Mouse (Mus musculus) ES-E14 (cell line): ENCODE measurements at regions not wholly inside any gene's neighbourhood (a gene's known extent, or its start where the extent isn't known, plus 50 kb on each side); places are given as distances from the start of the nearest gene placed in this dataset.

Experiments
- DNase-seq: peaks from one replicate; pipeline ENCODE4 v3.0.0-alpha.2; 2013; ENCODE audit warnings: low read depth, low spot score
- H3K27ac ChIP-seq: 2 replicates; pipeline ENCODE4 v1.5.1; 2012; ENCODE audit warnings: low read depth, mild to moderate bottlenecking, low read length, moderate library complexity, mixed read lengths; ENCODE audit not compliant: poor library complexity, insufficient read depth, severe bottlenecking
- H3K36me3 ChIP-seq: 2 replicates; pipeline ENCODE4 v1.6.1; 2012; ENCODE audit warnings: mild to moderate bottlenecking, low read length, moderate library complexity, mixed read lengths; ENCODE audit not compliant: control insufficient read depth, poor library complexity, insufficient read depth, severe bottlenecking
- H3K4me1 ChIP-seq, 2 experiments: fragments of 150-350 bp in 1 of 2; sonication (generic) in 1 of 2; 2 replicates each; pipeline ENCODE4 v1.6.1; 2012; ENCODE audit warnings: low read length in 2 of 2, mild to moderate bottlenecking in 1 of 2, mixed read lengths in 1 of 2; ENCODE audit not compliant: control insufficient read depth in 2 of 2, insufficient read depth in 2 of 2, poor library complexity in 1 of 2
- H3K4me3 ChIP-seq, 2 experiments: fragments of 150-350 bp in 1 of 2; sonication (generic) in 1 of 2; 2 replicates each; pipeline ENCODE4 v1.5.1; 2012; ENCODE audit warnings: low read length in 2 of 2, low read depth in 1 of 2, mild to moderate bottlenecking in 1 of 2, mixed read lengths in 1 of 2; ENCODE audit not compliant: insufficient read depth in 1 of 2, poor library complexity in 1 of 2, severe bottlenecking in 1 of 2
- H3K9ac ChIP-seq: 2 replicates; pipeline ENCODE4 v1.6.1; 2012; ENCODE audit warnings: low read depth, mild to moderate bottlenecking, low read length, mixed read lengths; ENCODE audit not compliant: poor library complexity, insufficient read depth, severe bottlenecking
- H3K9me3 ChIP-seq: fragments of 150-350 bp; sonication (generic); 2 replicates; pipeline ENCODE4 v1.6.1; 2012; ENCODE audit warnings: low read depth, mild to moderate bottlenecking, low read length; ENCODE audit not compliant: control insufficient read depth, insufficient read depth
- CHD2 ChIP-seq: IDR thresholded peaks from 2 replicates; pipeline ENCODE4 v1.6.1; 2014; ENCODE audit warnings: mild to moderate bottlenecking, low read depth, low read length, inconsistent platforms
- HCFC1 ChIP-seq: IDR thresholded peaks from 2 replicates; pipeline ENCODE4 v1.6.1; 2012; ENCODE audit warnings: low read length, inconsistent platforms, borderline replicate concordance; ENCODE audit not compliant: insufficient read depth
- MAFK ChIP-seq: IDR thresholded peaks from 2 replicates; pipeline ENCODE4 v1.6.1; 2014; ENCODE audit warnings: mild to moderate bottlenecking, low read depth, low read length, inconsistent platforms; ENCODE audit not compliant: insufficient read depth
- ZC3H11A ChIP-seq: IDR thresholded peaks from 2 replicates; pipeline ENCODE4 v1.6.1; 2012; ENCODE audit warnings: low read depth, mild to moderate bottlenecking, inconsistent platforms, low read length, borderline replicate concordance
- ZNF384 ChIP-seq: IDR thresholded peaks from 2 replicates; pipeline ENCODE4 v1.6.1; 2012; ENCODE audit warnings: low read depth, low read length, inconsistent platforms
- in situ Hi-C, 2 experiments: fragments of 600-800 bp; cut with MboI; formaldehyde crosslinking; loops; one replicate each; pipeline ENCODE4 v1.15.1; 2025; ENCODE audit warnings: low sequenced_read_pairs in 2 of 2, inconsistent platforms in 1 of 2; ENCODE audit not compliant: unreplicated experiment in 2 of 2

DNA sequence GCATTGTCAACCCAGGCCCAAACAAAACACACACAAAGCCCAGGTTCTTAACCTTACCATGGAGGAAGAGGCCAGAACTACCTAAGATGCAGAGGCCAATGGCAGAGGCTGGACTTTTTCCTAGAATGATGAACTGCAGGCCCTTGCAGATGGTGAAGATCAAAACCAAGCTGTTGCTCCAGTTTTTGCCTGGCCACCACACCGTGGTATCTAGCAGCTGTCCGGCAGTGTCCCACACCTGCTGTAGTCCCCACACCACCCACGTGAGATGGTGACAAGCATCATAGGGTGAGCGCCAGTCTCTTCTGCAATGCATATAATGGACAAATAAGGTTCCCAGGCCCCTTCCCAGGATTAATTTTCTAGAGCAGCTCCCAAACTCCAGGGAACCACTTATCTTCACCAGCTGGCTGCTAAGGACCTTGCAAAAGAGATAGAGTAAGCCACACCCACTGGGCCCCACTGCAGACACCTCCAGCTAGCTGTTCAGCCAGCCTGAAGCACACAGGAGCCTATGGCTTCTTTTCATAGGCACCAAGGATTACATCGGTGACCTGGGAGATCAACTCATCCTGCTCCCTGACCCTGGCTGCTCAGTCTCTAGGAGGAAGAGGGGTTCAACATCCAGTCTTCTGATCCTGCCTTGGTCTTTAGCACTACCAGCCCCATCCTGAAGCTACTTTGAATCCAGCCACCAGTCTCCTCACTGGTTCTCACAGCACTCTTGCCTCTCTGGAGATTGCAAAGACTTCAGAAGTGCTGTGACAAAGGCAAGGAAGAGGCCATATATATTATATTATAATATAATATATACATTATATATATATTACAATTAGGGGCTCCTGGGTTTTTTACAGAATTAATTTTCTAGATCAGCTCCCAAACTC, 55.6 kb upstream of the Lrpap1 start:
- no peaks in the 10 kb centered on the region for H3K9me3 ChIP-seq
- no peak overlapping the region for H3K4me3 ChIP-seq
- peaks cover 0 to 2% of the 10 kb centered on the region in 2 experiments; a peak in 1 of 4 replicates for H3K4me1 ChIP-seq
- TF ChIP-seq MAFK (no peak), ZNF384 (no peak), HCFC1 (no peak), ZC3H11A (no peak), CHD2 (no peak)
- no peak for DNase-seq
- H3K27ac ChIP-seq = no peak overlapping the region
- H3K9ac ChIP-seq = no peak overlapping the region
- in situ Hi-C loops = no loop called here
- no peaks in the 10 kb centered on the region for H3K36me3 ChIP-seq

DNA sequence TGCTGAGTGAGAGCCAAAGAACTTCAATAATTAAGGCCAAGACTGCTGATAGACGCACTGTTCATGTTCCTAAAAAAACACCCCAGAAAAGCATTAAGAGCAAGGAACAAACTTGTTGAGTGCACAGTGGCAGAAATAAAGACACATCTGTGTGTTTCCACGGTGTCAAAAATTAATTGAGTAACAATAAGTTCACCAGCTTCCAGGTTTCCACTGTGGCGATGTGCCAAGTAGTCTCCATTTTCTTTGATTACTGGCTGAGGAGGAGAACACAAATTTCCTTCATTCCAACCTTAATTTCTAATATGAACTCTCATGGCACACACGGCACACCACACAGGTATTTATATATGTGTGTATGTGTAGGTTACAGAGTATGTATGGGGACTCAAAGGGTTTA, 54.3 kb upstream of the Lrpap1 start:
- H3K9me3 ChIP-seq = no peaks in the 10 kb centered on the region
- in situ Hi-C loops = no loop called here
- peaks cover 0 to 2% of the 10 kb centered on the region in 2 experiments; a peak in 1 of 4 replicates for H3K4me1 ChIP-seq
- no peak overlapping the region for H3K9ac ChIP-seq
- TF ChIP-seq ZNF384 (no peak), ZC3H11A (no peak), MAFK (no peak), HCFC1 (no peak), CHD2 (no peak)
- no peaks in the 10 kb centered on the region for H3K36me3 ChIP-seq
- no peak overlapping the region for H3K27ac ChIP-seq
- no peak for DNase-seq
- no peak overlapping the region for H3K4me3 ChIP-seq

DNA sequence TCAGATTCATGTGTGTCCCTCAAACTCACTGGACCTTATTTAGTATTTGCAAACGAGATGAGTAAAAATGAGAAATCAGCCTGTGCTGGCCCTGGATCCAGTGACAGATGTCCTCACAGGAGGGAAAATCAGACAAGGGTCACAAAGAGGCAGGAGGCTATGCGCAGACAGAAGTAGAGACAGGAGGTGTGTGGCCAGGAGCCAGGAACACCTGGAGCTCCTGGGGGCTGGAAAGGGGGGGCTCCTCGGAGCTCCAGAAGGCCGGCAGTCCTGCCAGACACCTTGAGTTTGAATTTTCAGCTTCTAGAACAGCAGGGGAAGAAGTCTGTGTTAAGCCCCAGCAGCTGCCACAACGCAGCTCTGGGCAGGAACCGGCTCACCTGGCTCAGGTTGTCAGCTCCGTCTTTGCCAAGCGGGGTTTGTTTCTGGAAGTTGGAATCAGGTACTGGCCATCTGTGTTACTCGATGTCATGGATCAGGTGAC, 53.7 kb upstream of the Lrpap1 start:
- TF ChIP-seq CHD2 = no peak
- TF ChIP-seq ZNF384 = no peak
- TF ChIP-seq HCFC1 = no peak
- no peak for TF ChIP-seq MAFK
- no peak for TF ChIP-seq ZC3H11A
- H3K36me3 ChIP-seq = no peaks in the 10 kb centered on the region
- no peaks in the 10 kb centered on the region for H3K9me3 ChIP-seq
- no peak overlapping the region for H3K27ac ChIP-seq
- H3K4me3 ChIP-seq = no peak overlapping the region
- DNase-seq = no peak
- in situ Hi-C loops = no loop called here
- H3K9ac ChIP-seq = no peak overlapping the region
- peaks cover 0 to 2% of the 10 kb centered on the region in 2 experiments; a peak in 1 of 4 replicates for H3K4me1 ChIP-seq

DNA sequence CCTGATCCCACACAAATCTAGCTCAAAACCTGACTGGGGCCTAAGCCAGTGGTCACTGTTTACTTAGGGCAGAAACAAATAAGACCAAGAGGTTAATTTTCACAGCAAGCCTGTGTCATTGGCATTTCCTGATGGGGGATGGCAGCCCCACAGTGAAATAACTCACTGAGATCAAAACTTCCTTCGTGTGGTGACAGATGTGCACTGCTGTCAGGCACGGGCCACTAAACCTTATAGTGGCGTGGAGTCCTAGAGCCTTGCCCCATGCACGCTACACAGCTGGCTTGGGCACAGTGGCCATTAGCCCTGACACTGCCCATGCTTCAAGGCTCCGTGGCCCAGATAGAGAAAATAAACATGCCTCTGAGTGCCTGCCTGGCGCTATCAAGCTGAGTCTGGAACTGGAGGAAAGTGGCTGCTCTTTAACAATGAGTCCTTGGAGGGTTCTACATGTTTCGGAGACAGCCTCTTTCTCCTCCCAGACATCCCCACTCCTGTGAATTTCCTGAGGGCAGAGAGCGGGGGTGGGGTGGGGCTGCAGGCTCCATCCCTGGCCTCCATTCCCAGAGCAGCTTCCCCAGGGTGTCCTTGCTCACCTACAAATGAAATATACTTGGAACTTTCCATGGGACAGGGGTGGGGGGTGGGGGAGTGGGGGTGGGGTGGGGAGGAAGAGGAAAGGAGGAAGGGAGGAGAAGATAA, 52.9 kb upstream of the Lrpap1 start:
- Histone ChIP-seq H3K27ac (no peak overlapping the region), H3K4me3 (no peak overlapping the region), H3K9me3 (no peaks in the 10 kb centered on the region), H3K4me1 (peaks cover 0 to 2% of the 10 kb centered on the region in 2 experiments; a peak in 1 of 4 replicates), H3K9ac (no peak overlapping the region), H3K36me3 (no peaks in the 10 kb centered on the region)
- DNase-seq = no peak
- TF ChIP-seq ZNF384 (no peak), CHD2 (no peak), ZC3H11A (no peak), HCFC1 (no peak), MAFK (no peak)
- in situ Hi-C loops = no loop called here
